Mouse (Mus musculus) midbrain, embryonic 15.5 days (tissue): ENCODE data around the gene Stxbp6. TPM values are rescaled to one million over a fixed set of nuclear protein-coding genes. Genes with fewer than 3 reads are reported as not detected.
"Not testable (repeated sequence)": the region's sequence is repeated elsewhere in the genome, so short reads cannot be mapped to it uniquely, and the experiment has no call there.

Experiments
- ATAC-seq: fragments of 200-750 bp; cut with Nextera tagmentation; replicated peaks from 2 replicates; pipeline ENCODE4 v1.8.0; 2017; ENCODE audit warnings: moderate TSS enrichment
- H3K27ac ChIP-seq: fragments of 300-500 bp; sonication (generic); 2 replicates; pipeline ENCODE4 v1.5.1; 2015; ENCODE audit warnings: mild to moderate bottlenecking, inconsistent platforms
- H3K27me3 ChIP-seq: fragments of 300-500 bp; sonication (generic); replicated peaks from 2 replicates; pipeline ENCODE4 v1.6.1; 2015; ENCODE audit warnings: inconsistent platforms
- H3K36me3 ChIP-seq: fragments of 300-500 bp; sonication (generic); replicated peaks from 2 replicates; pipeline ENCODE4 v1.6.1; 2015; ENCODE audit warnings: inconsistent platforms
- H3K4me1 ChIP-seq: fragments of 300-500 bp; sonication (generic); 2 replicates; pipeline ENCODE4 v1.6.1; 2015; ENCODE audit warnings: inconsistent platforms
- H3K4me2 ChIP-seq: fragments of 300-500 bp; sonication (generic); 2 replicates; pipeline ENCODE4 v1.6.1; 2015; ENCODE audit warnings: inconsistent platforms, mild to moderate bottlenecking, moderate library complexity
- H3K4me3 ChIP-seq: fragments of 300-500 bp; sonication (generic); 2 replicates; pipeline ENCODE4 v1.5.1; 2015; ENCODE audit warnings: mild to moderate bottlenecking, inconsistent platforms
- H3K9ac ChIP-seq: fragments of 300-500 bp; sonication (generic); 2 replicates; pipeline ENCODE4 v1.6.1; 2015; ENCODE audit warnings: mild to moderate bottlenecking, inconsistent platforms
- H3K9me3 ChIP-seq: fragments of 300-500 bp; sonication (generic); 2 replicates; pipeline ENCODE4 v1.6.1; 2016; ENCODE audit warnings: inconsistent platforms
- WGBS: fragments of 180-500 bp; shearing (Covaris S2); methylation state at CpG from one replicate; pipeline ENCODE4 v1.1.7; 2015; ENCODE audit warnings: mixed read lengths; 5-methylcytosine and 5-hydroxymethylcytosine counted together
- polyA plus RNA-seq: library from polyadenylated mRNA; unstranded; fragments of >200 nt; fragmentation: Nextera tagmentation; extraction: Ambion mirVana; gene quantifications from 2 replicates; pipeline ENCODE4 v1.2.1, GENCODE M21; 2015

The Stxbp6 gene
- polyA plus RNA-seq, 1 experiment from 2014 or later: 18.0 TPM

- 87% methylated on average over 5 of the region's 5 CpGs for WGBS
- no peak overlapping the region for H3K27ac ChIP-seq
- no peaks in the 10 kb centered on the region for H3K27me3 ChIP-seq
- no peaks in the 10 kb centered on the region for H3K9me3 ChIP-seq
- H3K4me3 ChIP-seq: no peak overlapping the region
- H3K9ac ChIP-seq: no peak overlapping the region
- H3K4me2 ChIP-seq: no peak overlapping the region
- no peak for ATAC-seq
- no peaks in the 10 kb centered on the region for H3K4me1 ChIP-seq
- H3K36me3 ChIP-seq: no peaks in the 10 kb centered on the region
Observed at GRCm38 (mm10) chr12:45052860-45053259, 21.6 kb downstream of the Stxbp6 start.

- no peak overlapping the region for H3K4me2 ChIP-seq
- H3K4me3 ChIP-seq: no peak overlapping the region
- H3K4me1 ChIP-seq: no peaks in the 10 kb centered on the region
- no peak overlapping the region for H3K27ac ChIP-seq
- no peak overlapping the region for H3K9ac ChIP-seq
- no peak for ATAC-seq
- H3K36me3 ChIP-seq: no peaks in the 10 kb centered on the region
- H3K27me3 ChIP-seq: no peaks in the 10 kb centered on the region
- no peaks in the 10 kb centered on the region for H3K9me3 ChIP-seq
- 46% methylated on average over 9 of the region's 9 CpGs for WGBS
Observed at GRCm38 (mm10) chr12:45049894-45050293, 24.6 kb downstream of the Stxbp6 start.

GRCm38 (mm10) chr12:45047711-45048110 is 26.8 kb downstream of the Stxbp6 start:
- not testable (repeated sequence) for H3K4me1 ChIP-seq, H3K4me3 ChIP-seq, H3K36me3 ChIP-seq, H3K9me3 ChIP-seq, H3K9ac ChIP-seq, ATAC-seq, H3K27ac ChIP-seq, H3K27me3 ChIP-seq, H3K4me2 ChIP-seq
- 17% methylated on average over 9 of the region's 9 CpGs for WGBS

- no peak for ATAC-seq
- 82% methylated on average over 4 of the region's 4 CpGs for WGBS
- no peak overlapping the region for H3K27ac ChIP-seq
Observed at GRCm38 (mm10) chr12:45047172-45047571, 27.3 kb downstream of the Stxbp6 start.

GRCm38 (mm10) chr12:45044581-45044980 is 29.9 kb downstream of the Stxbp6 start:
- 82% methylated on average over 1 of the region's 1 CpGs for WGBS
- Histone ChIP-seq H3K36me3 (no peaks in the 10 kb centered on the region), H3K4me2 (no peak overlapping the region), H3K27ac (no peak overlapping the region), H3K27me3 (no peaks in the 10 kb centered on the region), H3K9me3 (no peaks in the 10 kb centered on the region), H3K4me1 (no peaks in the 10 kb centered on the region), H3K9ac (no peak overlapping the region), H3K4me3 (no peak overlapping the region)
- ATAC-seq: no peak

More at GRCm38 (mm10) chr12:45047172-45047571, 27.3 kb downstream of the Stxbp6 start:
- Histone ChIP-seq H3K9ac (no peak overlapping the region), H3K4me3 (no peak overlapping the region), H3K9me3 (no peaks in the 10 kb centered on the region), H3K4me1 (no peaks in the 10 kb centered on the region), H3K36me3 (no peaks in the 10 kb centered on the region), H3K4me2 (no peak overlapping the region), H3K27me3 (no peaks in the 10 kb centered on the region)

- H3K4me2 ChIP-seq: no peak overlapping the region
- no peaks in the 10 kb centered on the region for H3K36me3 ChIP-seq
- H3K9ac ChIP-seq: no peak overlapping the region
- no peak overlapping the region for H3K27ac ChIP-seq
- H3K27me3 ChIP-seq: no peaks in the 10 kb centered on the region
- WGBS: 49% methylated on average over 10 of the region's 10 CpGs
- H3K9me3 ChIP-seq: no peaks in the 10 kb centered on the region
- ATAC-seq: no peak
- H3K4me1 ChIP-seq: no peaks in the 10 kb centered on the region
- H3K4me3 ChIP-seq: no peak overlapping the region
Observed at GRCm38 (mm10) chr12:45042591-45043091, 31.9 kb downstream of the Stxbp6 start.

GRCm38 (mm10) chr12:45037496-45037895 is 37.0 kb downstream of the Stxbp6 start:
- H3K9ac ChIP-seq: no peak overlapping the region
- no peaks in the 10 kb centered on the region for H3K27me3 ChIP-seq
- H3K9me3 ChIP-seq: no peaks in the 10 kb centered on the region
- no peak overlapping the region for H3K27ac ChIP-seq
- no peak for ATAC-seq
- H3K4me2 ChIP-seq: no peak overlapping the region
- WGBS: 84% methylated on average over 1 of the region's 1 CpGs
- no peaks in the 10 kb centered on the region for H3K36me3 ChIP-seq
- no peaks in the 10 kb centered on the region for H3K4me1 ChIP-seq
- no peak overlapping the region for H3K4me3 ChIP-seq

- Histone ChIP-seq H3K4me1 (no peaks in the 10 kb centered on the region), H3K27me3 (no peaks in the 10 kb centered on the region), H3K9me3 (no peaks in the 10 kb centered on the region), H3K27ac (no peak overlapping the region), H3K36me3 (no peaks in the 10 kb centered on the region), H3K4me2 (no peak overlapping the region), H3K9ac (no peak overlapping the region), H3K4me3 (no peak overlapping the region)
- no peak for ATAC-seq
- WGBS: 55% methylated on average over 4 of the region's 4 CpGs
Observed at GRCm38 (mm10) chr12:45037091-45037490, 37.4 kb downstream of the Stxbp6 start.

GRCm38 (mm10) chr12:45030681-45031080 is 43.8 kb downstream of the Stxbp6 start:
- Histone ChIP-seq H3K4me1 (no peaks in the 10 kb centered on the region), H3K27ac (no peak overlapping the region), H3K9ac (no peak overlapping the region), H3K36me3 (no peaks in the 10 kb centered on the region), H3K9me3 (no peaks in the 10 kb centered on the region), H3K4me2 (no peak overlapping the region), H3K27me3 (no peaks in the 10 kb centered on the region), H3K4me3 (no peak overlapping the region)
- WGBS: 92% methylated on average over 3 of the region's 3 CpGs
- no peak for ATAC-seq

GRCm38 (mm10) chr12:45026347-45026746 is 48.2 kb downstream of the Stxbp6 start:
- no peaks in the 10 kb centered on the region for H3K4me1 ChIP-seq
- ATAC-seq: no peak
- 59% methylated on average over 1 of the region's 1 CpGs for WGBS
- H3K27ac ChIP-seq: no peak overlapping the region
- no peaks in the 10 kb centered on the region for H3K27me3 ChIP-seq
- H3K9ac ChIP-seq: no peak overlapping the region
- H3K4me3 ChIP-seq: no peak overlapping the region
- H3K9me3 ChIP-seq: no peaks in the 10 kb centered on the region
- H3K36me3 ChIP-seq: no peaks in the 10 kb centered on the region
- no peak overlapping the region for H3K4me2 ChIP-seq

GRCm38 (mm10) chr12:45020018-45020417 is 54.5 kb downstream of the Stxbp6 start:
- H3K36me3 ChIP-seq: no peaks in the 10 kb centered on the region
- H3K4me3 ChIP-seq: no peak overlapping the region
- 53% methylated on average over 3 of the region's 3 CpGs for WGBS
- H3K9ac ChIP-seq: no peak overlapping the region
- H3K4me2 ChIP-seq: no peak overlapping the region
- H3K27ac ChIP-seq: no peak overlapping the region
- no peak for ATAC-seq
- H3K27me3 ChIP-seq: no peaks in the 10 kb centered on the region
- H3K4me1 ChIP-seq: no peaks in the 10 kb centered on the region
- H3K9me3 ChIP-seq: no peaks in the 10 kb centered on the region

- H3K9ac ChIP-seq: no peak overlapping the region
- H3K27me3 ChIP-seq: no peaks in the 10 kb centered on the region
- WGBS: 83% methylated on average over 12 of the region's 12 CpGs
- no peak for ATAC-seq
- no peaks in the 10 kb centered on the region for H3K36me3 ChIP-seq
- no peak overlapping the region for H3K4me2 ChIP-seq
- H3K9me3 ChIP-seq: no peaks in the 10 kb centered on the region
- H3K4me3 ChIP-seq: no peak overlapping the region
- no peaks in the 10 kb centered on the region for H3K4me1 ChIP-seq
- no peak overlapping the region for H3K27ac ChIP-seq
Observed at GRCm38 (mm10) chr12:45019059-45019822, 55.3 kb downstream of the Stxbp6 start.

- H3K4me3 ChIP-seq: no peak overlapping the region
- peak; percentile 64 for ATAC-seq
- H3K27me3 ChIP-seq: no peaks in the 10 kb centered on the region
- H3K36me3 ChIP-seq: no peaks in the 10 kb centered on the region
- WGBS: 64% methylated on average over 5 of the region's 5 CpGs
- no peaks in the 10 kb centered on the region for H3K9me3 ChIP-seq
- no peaks in the 10 kb centered on the region for H3K4me1 ChIP-seq
- no peak overlapping the region for H3K9ac ChIP-seq
- H3K4me2 ChIP-seq: no peak overlapping the region
- 0 out of 2 replicates have a peak overlapping the region, but pooled peaks have one; percentile 11 for H3K27ac ChIP-seq
Observed at GRCm38 (mm10) chr12:45013246-45013756, 61.2 kb downstream of the Stxbp6 start.
